Mouse (Mus musculus) liver, adult 2 months (tissue): ENCODE results near the gene Cyb561a3. TPM values are rescaled to one million over a fixed set of nuclear protein-coding genes. Genes with fewer than 3 reads are reported as not detected.
"Not testable (repeated sequence)": the region's sequence is repeated elsewhere in the genome, so short reads cannot be mapped to it uniquely, and the experiment has no call there.

ENCODE experiments used
- DNase-seq: peaks from one replicate; pipeline ENCODE4 v3.0.0-alpha.2; 2011; ENCODE audit warnings: low read depth, low spot score; ENCODE audit errors: extremely low read depth
- H3K27ac ChIP-seq: fragments of 200-500 bp; replicated peaks from 2 replicates; pipeline ENCODE4 v1.5.1; 2012; ENCODE audit warnings: low read depth, mild to moderate bottlenecking, control low read depth, inconsistent platforms, low read length; ENCODE audit not compliant: insufficient read depth
- H3K27me3 ChIP-seq: fragments of 200-500 bp; 2 replicates; pipeline ENCODE4 v1.6.1; 2012; ENCODE audit warnings: mild to moderate bottlenecking, moderate library complexity, low read length, inconsistent platforms; ENCODE audit not compliant: control insufficient read depth, insufficient read depth
- H3K36me3 ChIP-seq: fragments of 200-500 bp; 2 replicates; pipeline ENCODE4 v1.6.1; 2012; ENCODE audit warnings: low read length, inconsistent platforms; ENCODE audit not compliant: control insufficient read depth, insufficient read depth
- H3K4me1 ChIP-seq: fragments of 200-500 bp; 2 replicates; pipeline ENCODE4 v1.6.1; 2011; ENCODE audit warnings: low read length; ENCODE audit not compliant: control insufficient read depth, insufficient read depth
- H3K4me3 ChIP-seq: fragments of 200-500 bp; 2 replicates; pipeline ENCODE4 v1.5.1; 2011; ENCODE audit warnings: low read depth, mild to moderate bottlenecking, control low read depth, low read length, moderate library complexity; ENCODE audit not compliant: insufficient read depth
- H3K79me2 ChIP-seq: fragments of 200-500 bp; 2 replicates; pipeline ENCODE4 v1.6.1; 2012; ENCODE audit warnings: inconsistent platforms, mild to moderate bottlenecking, low read length, moderate library complexity; ENCODE audit not compliant: control insufficient read depth, insufficient read depth
- H3K9ac ChIP-seq: fragments of 200-500 bp; 2 replicates; pipeline ENCODE4 v1.6.1; 2012; ENCODE audit warnings: low read depth, mild to moderate bottlenecking, control low read depth, inconsistent platforms, low read length
- CTCF ChIP-seq: fragments of 200-500 bp; IDR thresholded peaks from 2 replicates; pipeline ENCODE4 v1.5.1; 2011; ENCODE audit warnings: low read depth, low read length, control low read depth
- POLR2A ChIP-seq: fragments of 200-500 bp; IDR thresholded peaks from 2 replicates; pipeline ENCODE4 v1.6.1; 2011; ENCODE audit warnings: low read length, control low read depth; ENCODE audit not compliant: insufficient read depth; ENCODE audit errors: extremely low read depth
- WGBS: fragments of 180-500 bp; shearing (Covaris S2); methylation state at CpG from one replicate; pipeline ENCODE4 v1.1.7; 2018; 5-methylcytosine and 5-hydroxymethylcytosine counted together
- polyA plus RNA-seq: library from polyadenylated mRNA; depleted of rRNA; stranded (reverse); fragments of >200 nt; gene quantifications from 2 replicates; pipeline ENCODE4 v1.2.3, GENCODE M21; 2012
- total RNA-seq: library from RNA; depleted of rRNA; stranded (reverse); fragments of >200 nt; gene quantifications from 2 replicates; pipeline ENCODE4 v1.2.3, GENCODE M21; 2014

The Cyb561a3 gene
- total and polyA plus RNA-seq, 2 experiments, result 8.9 to 32.5 TPM

- no peaks in the 10 kb centered on the region for H3K79me2 ChIP-seq
- no peak for DNase-seq
- H3K27ac ChIP-seq, result no peak overlapping the region
- H3K4me3 ChIP-seq, result no peak overlapping the region
- no peaks in the 10 kb centered on the region for H3K36me3 ChIP-seq
- peaks cover 5% of the 10 kb centered on the region for H3K4me1 ChIP-seq
- 86% methylated on average over 2 of the region's 2 CpGs for WGBS
- no peaks in the 10 kb centered on the region for H3K27me3 ChIP-seq
- no peak overlapping the region for H3K9ac ChIP-seq
- TF ChIP-seq CTCF (no peak), POLR2A (no peak)
Measured at GRCm38 (mm10) chr19:10557430-10557829, 19.5 kb upstream of the Cyb561a3 start.

- not testable (repeated sequence) for DNase-seq, H3K27me3 ChIP-seq, H3K36me3 ChIP-seq, H3K4me1 ChIP-seq, H3K9ac ChIP-seq, H3K27ac ChIP-seq, H3K4me3 ChIP-seq, H3K79me2 ChIP-seq
- 79% methylated on average over 4 of the region's 4 CpGs for WGBS
Measured at GRCm38 (mm10) chr19:10557837-10558375, 19.1 kb upstream of the Cyb561a3 start.

- peaks cover 7% of the 10 kb centered on the region for H3K4me1 ChIP-seq
- H3K79me2 ChIP-seq, result no peaks in the 10 kb centered on the region
- TF ChIP-seq CTCF (peak; percentile 24), POLR2A (no peak)
- no peak overlapping the region for H3K9ac ChIP-seq
- peak; percentile 39 for DNase-seq
- WGBS, result 42% methylated on average over 5 of the region's 5 CpGs
- no peak overlapping the region for H3K4me3 ChIP-seq
- H3K27ac ChIP-seq, result no peak overlapping the region
- H3K27me3 ChIP-seq, result no peaks in the 10 kb centered on the region
- no peaks in the 10 kb centered on the region for H3K36me3 ChIP-seq
Measured at GRCm38 (mm10) chr19:10560108-10560507, 16.9 kb upstream of the Cyb561a3 start.

GRCm38 (mm10) chr19:10561558-10562314 lies 15.2 kb upstream of the Cyb561a3 start:
- no peak for TF ChIP-seq POLR2A
- TF ChIP-seq CTCF, result no peak
- Histone ChIP-seq H3K4me1 (peaks cover 4% of the 10 kb centered on the region), H3K79me2 (no peaks in the 10 kb centered on the region), H3K9ac (no peak overlapping the region), H3K27me3 (no peaks in the 10 kb centered on the region), H3K36me3 (no peaks in the 10 kb centered on the region), H3K27ac (peak overlapping the region; percentile 37; the same call in 1 of the 2 replicates), H3K4me3 (no peak overlapping the region)
- DNase-seq, result peak; percentile 33
- 73% methylated on average over 6 of the region's 6 CpGs for WGBS

GRCm38 (mm10) chr19:10562351-10562750 lies 14.6 kb upstream of the Cyb561a3 start:
- H3K9ac ChIP-seq, result no peak overlapping the region
- no peak for DNase-seq
- no peaks in the 10 kb centered on the region for H3K36me3 ChIP-seq
- H3K4me3 ChIP-seq, result no peak overlapping the region
- H3K27me3 ChIP-seq, result no peaks in the 10 kb centered on the region
- 68% methylated on average over 5 of the region's 5 CpGs for WGBS
- TF ChIP-seq CTCF, result no peak
- TF ChIP-seq POLR2A, result no peak
- H3K79me2 ChIP-seq, result no peaks in the 10 kb centered on the region
- 0 out of 2 replicates have a peak overlapping the region, but pooled peaks have one; percentile 32 for H3K27ac ChIP-seq
- H3K4me1 ChIP-seq, result peaks cover 4% of the 10 kb centered on the region

GRCm38 (mm10) chr19:10564278-10564677 lies 12.7 kb upstream of the Cyb561a3 start:
- Histone ChIP-seq H3K79me2 (no peaks in the 10 kb centered on the region), H3K4me1 (peaks cover 4% of the 10 kb centered on the region), H3K27me3 (no peaks in the 10 kb centered on the region), H3K27ac (no peak overlapping the region), H3K36me3 (no peaks in the 10 kb centered on the region), H3K4me3 (no peak overlapping the region), H3K9ac (no peak overlapping the region)
- WGBS, result 85% methylated on average over 6 of the region's 6 CpGs
- no peak for TF ChIP-seq CTCF
- TF ChIP-seq POLR2A, result no peak
- DNase-seq, result no peak
